Mouse (Mus musculus): ENCODE results near the gene Meaf6.

- TF ChIP-seq CTCF (IDR thresholded peaks at IDR 0.05; ENCODE audit: borderline replicate concordance, extremely low read depth, insufficient read depth, insufficient read length) (no peak), POLR2A (IDR thresholded peaks at IDR 0.05; ENCODE audit: borderline replicate concordance, extremely low read depth, insufficient read depth, insufficient read length, poor library complexity, severe bottlenecking) (no peak)
Observed at GRCm38 (mm10) chr4:125161392-125161791, 76.5 kb downstream of the Meaf6 start.
